Mouse (Mus musculus) hindlimb bud, embryonic 11.5 days (tissue): ENCODE measurements around the gene Tbc1d1.
"Not testable (repeated sequence)": the region's sequence is repeated elsewhere in the genome, so short reads cannot be mapped to it uniquely, and the experiment has no call there.

Experiments
- DNase-seq: peaks from one replicate; pipeline ENCODE4 v3.0.0-alpha.2; 2012; ENCODE audit warnings: low read depth, low spot score; ENCODE audit errors: extremely low spot score

Tbc1d1 gene

DNA sequence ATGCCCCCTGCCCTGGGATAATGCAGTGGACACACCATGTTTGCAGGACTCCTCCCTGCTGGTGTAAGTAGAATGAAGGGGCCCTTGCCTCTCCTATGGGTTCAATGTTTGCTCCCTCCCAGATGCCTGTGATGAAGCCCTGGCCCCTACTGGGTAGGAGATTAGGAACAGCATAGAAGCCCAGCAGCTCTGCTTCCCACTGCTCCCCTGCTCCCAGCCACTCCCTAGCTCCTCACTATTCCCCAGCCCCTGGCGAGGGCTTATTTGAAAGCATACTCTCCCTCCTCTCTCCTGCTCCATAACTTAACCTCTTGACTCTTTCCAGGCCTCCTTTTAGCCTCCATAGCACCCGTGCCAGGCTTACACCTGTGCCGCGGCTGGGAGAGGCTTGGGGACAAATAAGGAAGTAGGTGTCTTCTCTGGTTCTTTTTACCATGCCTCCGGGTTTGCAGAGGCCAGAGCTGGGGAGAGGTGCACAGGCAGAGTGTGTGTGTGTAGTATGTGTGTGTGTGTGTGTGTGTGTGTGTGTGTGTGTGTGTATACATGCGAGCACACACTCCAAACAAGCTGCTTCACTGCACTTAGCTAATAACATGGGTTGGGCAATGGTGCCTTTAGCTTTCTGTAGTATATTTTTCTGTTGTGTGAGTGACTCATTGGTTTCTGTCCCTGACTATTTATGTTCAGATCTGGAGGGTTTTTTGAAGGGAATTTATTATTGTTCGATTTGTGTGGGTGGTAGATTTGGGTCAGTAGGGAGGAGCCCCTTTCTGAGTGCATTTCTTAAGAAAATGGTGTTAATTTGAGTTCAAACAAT, 143.6 kb downstream of the Tbc1d1 start:
- DNase-seq, result no peak

DNA sequence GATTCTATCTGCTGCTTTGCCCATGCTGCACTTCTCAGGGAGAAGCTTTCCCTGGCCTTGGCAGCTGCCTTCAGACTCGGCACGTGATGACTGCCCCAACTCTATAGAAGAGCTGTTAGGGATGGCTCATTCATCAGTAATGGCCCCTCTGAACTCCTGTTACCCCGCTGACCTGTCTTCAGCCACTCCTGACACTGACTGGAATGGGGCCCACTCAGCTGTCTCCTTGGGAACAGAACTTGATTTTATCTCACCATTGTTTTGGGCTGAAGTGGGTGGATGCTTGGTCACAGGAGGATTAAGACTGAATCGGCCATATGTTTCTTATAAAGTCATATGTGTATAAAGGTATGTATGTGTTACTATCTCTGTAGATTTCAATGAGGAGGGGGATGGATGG, 145.1 kb downstream of the Tbc1d1 start:
- no peak for DNase-seq

DNA sequence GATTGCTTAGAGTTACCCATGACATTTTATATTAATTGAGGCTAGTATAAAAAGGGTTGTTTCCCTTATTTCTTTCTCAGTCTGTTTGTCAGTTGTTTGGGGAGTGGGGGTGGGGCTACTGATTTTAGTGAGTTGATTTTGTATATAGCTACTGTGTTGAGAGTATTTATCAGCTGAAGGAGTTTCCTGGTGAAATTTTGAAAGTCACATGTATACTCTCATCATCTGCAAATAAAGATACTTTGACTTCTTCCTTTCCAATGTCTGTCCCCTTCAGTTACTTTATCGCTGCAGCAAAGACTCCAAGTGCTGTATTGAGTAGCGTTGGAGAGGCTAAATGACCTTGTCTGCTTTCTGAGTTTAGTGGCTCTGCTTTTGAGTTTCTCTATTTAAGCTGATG, 151.2 kb downstream of the Tbc1d1 start:
- no peak for DNase-seq

DNA sequence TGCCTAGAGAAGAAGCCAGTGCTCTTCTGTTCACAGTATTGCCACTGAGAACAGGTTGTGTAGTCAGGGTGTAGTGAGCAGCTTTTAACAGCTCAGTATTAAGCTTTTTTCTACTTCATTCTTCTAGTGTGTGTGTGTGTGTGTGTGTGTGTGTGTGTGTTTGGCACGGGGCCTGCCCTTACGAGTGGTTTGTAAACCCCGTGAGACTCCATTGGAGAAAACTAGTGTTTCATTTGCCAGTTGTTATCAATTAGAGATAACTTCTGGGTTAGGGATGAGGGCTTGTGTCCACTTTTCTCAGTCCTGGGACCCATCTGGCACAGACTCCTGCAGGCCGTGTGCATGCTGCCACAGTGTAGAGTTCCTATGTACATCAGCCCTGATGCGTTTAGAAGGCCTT, 156.2 kb downstream of the Tbc1d1 start:
- no peak for DNase-seq

DNA sequence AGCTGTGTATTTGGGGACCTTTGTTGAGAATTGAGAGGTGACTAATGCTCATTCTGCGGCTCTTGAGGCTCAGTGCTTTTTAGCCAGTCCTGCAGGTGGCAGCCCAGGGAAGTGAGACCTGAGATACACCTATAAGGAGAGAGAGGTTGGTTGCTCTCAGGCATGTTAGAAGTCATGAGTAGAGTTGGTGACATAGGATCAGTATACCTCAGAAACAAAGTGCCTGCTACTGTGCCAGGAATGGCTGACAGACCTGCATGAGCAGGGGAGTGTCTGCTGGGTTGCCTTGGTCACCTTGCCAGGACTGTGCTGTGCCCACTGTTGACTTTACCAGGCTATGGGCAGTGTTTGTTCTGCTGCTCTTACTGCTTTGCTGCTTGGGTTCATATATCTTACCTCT, 157.4 kb downstream of the Tbc1d1 start:
- no peak for DNase-seq

DNA sequence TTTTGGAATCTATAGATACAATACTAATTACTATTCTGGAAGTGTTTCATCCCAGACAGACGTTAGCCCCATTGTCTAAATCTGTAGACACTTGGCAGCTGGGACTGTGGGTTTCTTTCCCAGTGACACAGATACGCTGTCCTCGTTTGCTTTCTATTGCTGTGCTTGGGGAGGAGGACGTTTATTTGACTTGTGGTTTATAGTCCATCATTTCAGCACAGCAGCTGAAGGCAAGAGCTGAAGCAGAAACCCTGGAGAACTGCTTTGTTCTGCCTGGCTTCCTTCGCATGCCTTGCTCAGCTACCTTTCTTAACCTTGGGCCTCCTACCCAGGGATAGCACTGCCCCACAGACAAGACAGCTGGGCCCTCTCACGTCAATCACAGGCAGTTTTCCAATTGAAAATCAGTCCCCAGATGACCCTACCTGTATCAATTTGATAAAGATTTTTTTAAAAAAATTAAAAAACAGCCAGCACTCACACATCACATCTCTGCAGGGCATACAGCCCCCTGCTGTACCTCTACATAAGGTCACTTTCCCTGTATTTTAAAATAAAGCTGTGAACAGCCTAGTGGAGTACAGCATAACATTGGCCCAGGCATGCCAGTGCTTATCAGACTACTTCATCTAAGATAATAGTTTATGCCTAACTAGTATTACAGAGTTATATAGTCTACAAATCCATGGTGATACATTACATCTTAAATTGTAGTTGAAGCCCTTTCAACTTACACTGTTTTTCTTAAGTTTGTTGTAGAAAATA, 158.4 kb downstream of the Tbc1d1 start:
- no peak for DNase-seq

DNA sequence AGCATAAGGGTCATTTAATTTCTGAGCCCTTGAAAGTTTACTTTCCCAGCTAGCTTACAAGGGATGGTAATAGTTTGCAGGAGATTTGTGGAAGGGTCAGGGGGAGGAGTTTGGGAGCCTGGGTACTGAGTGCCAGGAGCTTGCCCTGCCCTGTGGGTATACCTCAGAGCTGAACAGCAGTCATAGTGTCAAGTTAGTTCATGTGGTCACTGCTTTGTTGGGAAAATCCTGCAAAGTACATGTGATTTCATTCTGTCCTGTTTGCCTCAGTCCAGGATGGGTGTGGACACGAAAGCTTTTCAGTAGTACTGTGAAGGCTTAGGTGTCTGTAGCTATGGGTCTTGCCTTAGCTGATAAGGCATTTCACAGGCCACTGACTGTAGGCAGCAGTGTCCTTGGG, 159.0 kb downstream of the Tbc1d1 start:
- no peak for DNase-seq

DNA sequence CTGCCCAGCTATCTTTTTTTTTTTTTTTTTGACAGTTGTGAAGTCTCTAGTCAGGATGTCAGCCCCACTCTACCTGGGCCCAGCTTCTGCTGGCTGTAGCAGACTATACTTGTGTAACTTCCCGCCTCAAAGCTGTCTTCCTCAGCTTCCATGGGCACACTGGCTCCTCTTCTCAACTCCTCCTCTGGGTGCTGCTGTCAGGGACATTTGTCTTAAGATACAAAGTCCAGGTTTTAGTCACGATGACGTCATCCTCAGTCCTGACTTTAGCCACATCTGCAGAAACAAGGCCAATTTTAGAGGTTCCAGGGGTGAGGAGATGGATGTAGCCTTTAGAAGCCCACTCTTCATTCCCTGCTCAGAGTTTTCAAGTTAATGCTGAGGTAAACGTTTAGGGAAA, 167.2 kb downstream of the Tbc1d1 start:
- no peak for DNase-seq

DNA sequence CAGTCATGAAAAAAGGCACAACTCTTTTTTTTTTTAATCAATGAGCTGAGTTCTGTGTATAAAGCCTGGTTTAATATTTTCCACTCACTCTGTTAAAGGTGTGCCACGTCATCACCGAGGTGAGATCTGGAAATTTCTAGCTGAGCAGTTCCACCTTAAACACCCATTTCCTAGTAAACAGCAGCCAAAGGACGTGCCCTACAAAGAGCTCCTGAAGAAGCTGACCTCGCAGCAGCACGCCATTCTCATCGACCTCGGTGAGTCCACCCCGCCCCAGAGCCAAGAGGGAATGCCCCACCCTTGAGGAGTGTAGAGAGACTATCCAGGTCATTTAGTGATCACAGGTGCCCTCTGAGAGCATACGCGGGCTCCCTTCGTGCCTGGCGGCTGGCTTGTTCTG, 168.2 kb downstream of the Tbc1d1 start:
- no peak for DNase-seq

DNA sequence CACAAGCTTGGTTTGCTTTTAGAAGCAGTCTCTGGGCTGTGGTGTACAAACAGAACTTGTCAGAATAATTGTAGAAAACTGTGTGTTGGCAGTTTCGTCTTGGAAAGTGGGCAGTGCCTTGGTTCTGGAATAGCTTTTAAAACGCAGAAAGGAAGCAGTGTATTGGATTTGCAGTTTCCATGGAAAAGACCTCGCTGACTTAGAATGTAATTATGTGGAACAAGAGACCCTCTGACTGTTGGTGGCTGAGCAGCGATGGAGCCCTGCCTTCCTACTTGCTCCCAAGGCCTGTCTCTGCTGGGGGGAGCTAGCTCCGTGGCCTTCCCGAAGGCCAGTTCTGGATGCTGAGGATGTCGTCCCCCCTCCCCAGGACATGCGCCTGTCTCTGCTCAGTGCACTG, 168.8 kb downstream of the Tbc1d1 start:
- no peak for DNase-seq

DNA sequence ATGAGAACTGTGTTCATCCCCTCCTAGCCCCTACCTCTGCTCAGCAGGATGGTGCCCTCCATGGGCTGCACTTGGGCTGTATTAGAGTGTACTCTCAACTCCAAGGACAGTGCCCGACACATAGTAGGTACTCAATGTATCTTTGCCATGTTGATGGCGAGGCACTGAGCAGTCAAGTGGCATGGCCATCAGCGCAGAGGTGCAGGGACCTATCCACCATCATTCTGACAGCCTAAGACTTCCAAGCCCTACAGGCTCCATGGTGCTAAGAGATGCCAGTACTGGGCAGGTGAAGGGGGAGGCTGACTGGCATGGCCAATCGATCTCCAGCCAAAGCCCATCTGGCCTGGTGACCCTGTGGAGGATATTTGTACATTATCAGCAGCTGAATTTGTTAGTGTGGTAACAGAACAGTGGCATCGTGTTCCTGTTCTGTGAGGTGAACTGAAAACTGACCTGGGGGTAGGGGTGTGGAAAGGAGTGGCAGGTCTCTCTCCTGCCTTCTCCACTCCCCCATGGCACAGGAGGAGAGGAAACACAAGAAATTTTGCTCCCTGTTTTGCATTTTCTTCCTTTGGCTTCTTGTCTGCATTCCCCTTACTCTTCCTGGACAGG, 169.7 kb downstream of the Tbc1d1 start:
- DNase-seq, result no peak

DNA sequence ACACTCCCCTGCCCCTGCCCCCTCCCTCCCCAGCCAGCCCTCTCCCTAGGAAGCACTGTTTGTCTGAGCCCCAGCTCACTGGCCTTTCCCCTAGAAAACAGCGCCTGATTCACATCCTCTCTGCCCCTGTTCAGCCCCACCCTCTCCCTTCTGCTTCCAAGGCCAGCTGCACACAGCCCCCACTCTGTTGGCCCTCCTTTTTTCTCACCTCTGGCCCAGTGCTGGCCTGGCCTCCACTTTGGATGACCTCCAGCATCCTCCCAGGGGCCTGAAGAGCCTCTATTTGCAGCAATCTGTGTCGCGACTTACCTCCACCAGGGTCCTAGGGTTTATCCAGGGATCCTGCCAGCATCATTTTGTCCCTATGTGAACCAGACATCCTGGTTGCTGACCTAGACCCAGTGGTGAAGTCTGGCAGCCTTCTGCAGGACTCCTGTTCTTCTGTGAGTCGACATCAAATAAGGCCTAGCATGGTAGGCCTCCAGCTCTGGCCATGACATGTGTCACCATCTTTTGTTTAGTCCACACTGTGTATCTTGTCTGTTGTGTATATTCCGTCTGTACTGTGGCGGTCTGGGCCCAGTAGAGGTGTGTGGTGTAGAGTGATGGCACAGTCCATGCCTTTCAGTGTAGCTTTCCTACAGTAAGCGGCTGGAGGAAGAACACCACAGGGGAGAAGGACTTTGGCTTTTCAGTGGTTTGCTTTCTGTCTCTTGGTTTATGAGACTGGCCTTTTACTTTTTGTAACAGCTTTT, 170.5 kb downstream of the Tbc1d1 start:
- DNase-seq, result no peak

DNA sequence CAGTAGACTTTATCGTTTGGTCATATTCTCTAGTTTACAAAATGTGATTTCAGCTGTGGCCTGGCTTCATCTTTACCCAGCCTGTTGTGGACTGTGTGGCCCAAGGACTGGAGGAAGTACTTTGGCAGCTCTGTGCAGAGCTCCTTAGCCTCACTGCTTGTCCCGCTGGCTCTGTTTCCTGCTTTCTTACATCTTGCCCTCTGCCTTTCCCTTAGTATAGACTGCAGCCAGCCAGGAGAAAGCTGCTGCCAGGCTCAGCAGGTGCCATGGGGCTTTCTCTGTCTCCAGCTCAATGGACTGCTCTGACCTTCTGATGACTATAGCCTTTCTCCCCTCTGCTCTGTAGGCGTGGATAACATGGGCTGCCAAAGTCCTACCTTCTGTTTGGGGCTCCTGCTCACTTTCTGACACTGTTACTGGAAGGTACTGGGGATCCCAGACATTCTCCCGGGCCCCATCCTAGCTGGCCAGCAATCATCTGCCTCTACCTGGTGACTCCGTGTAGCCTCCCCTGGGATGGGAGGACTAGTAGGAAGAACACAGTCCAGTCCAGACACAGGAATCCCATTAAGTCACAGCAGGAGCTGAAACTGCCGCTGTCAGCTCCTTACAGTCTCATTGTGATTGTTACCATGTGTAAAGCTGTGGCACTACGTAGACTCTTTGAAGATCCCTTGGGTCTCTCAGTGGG, 171.3 kb downstream of the Tbc1d1 start:
- DNase-seq, result no peak

DNA sequence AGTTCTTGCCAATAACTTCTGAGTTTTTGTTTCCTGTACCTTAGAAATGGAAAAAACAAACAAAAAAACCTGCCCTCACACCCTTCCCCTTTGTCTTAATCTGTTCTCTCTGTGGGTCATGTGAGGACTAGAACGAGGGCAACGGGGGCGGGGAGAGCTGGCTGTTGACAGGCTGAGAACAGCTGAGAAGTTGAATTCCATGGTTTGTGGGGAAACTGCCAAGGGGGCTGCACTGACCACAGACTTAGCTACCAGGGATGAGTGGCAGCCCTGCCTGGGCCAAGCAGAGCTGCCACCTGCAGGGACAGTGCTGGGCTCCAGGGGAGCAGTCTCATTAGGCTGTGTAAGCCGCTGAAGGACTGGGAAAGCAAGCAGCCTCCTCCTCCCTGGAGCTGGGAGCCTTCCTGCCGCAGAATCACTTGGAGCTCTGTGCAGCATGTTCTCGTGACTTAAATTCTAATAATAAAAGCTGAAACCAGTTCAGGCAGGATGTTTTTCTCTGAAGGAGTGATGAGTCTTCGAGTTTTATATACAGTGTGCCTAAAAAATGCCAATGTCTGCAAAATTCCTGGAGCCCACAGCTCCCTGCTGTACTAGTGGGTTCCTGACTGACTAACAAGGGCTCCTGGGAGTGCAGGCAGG, 180.8 kb downstream of the Tbc1d1 start:
- no peak for DNase-seq

DNA sequence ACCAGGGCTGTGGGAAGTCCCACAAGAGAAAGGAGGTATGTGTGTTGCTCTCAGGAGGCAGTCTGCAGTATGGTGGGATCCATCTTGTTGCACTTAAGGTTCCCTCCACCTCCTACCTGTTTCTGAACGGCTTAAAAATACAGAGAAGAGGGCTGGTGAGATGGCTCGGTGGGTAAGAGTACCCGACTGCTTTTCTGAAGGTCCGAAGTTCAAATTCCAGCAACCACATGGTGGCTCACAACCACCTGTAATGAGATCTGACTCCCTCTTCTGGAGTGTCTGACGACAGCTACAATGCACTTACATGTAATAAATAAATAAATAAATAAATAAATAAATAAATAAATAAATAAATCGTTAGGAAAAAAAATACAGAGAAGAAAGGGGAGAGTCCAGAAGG, 182.7 kb downstream of the Tbc1d1 start:
- DNase-seq, result not testable (repeated sequence)

DNA sequence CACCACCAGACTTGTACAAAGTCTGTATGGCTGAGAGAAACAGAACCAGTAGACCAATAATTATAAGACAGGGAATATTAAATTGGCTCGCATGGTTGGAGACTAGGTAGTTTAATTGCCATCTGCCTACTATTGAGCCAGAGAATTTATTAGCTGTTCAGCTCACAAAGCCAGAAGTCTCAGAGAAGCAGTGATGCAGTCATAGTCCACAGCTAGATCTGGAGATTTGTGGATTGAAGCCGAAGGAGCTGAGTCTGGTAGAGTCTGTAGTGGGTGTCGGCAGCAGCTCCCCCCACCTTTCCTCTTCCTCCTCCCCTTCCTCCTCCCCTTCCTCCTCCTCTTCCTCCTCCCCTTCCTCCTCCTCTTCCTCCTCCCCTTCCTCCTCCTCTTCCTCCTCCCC, 184.3 kb downstream of the Tbc1d1 start:
- no peak for DNase-seq

DNA sequence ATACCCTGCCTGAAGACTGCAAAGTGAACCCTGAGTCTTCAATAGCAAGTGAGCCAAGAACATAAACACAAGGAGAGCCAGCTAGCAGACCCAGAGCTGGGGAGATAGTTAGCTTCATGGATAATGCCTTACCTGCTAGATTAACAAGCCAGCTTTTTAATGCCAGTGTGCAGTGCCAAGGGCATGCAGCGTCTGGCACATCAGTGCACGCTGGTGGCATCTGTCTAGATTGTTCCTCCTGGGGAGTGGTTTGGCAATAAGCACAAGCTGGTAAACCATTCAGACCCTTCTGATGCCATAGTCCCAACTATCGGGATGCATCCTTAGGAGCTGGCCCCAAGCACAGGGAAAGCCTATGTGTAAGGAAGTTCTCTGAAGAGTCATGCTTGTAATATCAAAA, 185.6 kb downstream of the Tbc1d1 start:
- no peak for DNase-seq

DNA sequence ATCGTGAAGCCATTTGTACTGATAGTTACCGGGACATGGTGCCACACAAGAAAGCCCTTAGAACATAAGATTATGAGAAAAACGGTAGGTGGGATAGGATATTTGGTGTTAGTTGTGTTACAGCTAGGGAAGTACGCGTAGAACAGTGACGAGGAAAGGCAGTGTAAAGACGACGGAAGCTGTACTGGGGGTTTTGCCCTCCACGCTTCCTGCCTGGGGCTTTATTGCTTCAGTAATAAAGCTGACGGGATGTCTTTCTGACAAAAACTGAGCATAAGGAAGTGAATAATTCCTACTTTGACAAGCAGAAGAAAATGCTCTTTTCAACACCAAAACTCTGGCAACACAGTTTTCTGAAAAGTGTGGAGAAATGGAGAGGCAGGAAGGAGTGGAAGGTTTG, 186.0 kb downstream of the Tbc1d1 start:
- DNase-seq, result no peak

DNA sequence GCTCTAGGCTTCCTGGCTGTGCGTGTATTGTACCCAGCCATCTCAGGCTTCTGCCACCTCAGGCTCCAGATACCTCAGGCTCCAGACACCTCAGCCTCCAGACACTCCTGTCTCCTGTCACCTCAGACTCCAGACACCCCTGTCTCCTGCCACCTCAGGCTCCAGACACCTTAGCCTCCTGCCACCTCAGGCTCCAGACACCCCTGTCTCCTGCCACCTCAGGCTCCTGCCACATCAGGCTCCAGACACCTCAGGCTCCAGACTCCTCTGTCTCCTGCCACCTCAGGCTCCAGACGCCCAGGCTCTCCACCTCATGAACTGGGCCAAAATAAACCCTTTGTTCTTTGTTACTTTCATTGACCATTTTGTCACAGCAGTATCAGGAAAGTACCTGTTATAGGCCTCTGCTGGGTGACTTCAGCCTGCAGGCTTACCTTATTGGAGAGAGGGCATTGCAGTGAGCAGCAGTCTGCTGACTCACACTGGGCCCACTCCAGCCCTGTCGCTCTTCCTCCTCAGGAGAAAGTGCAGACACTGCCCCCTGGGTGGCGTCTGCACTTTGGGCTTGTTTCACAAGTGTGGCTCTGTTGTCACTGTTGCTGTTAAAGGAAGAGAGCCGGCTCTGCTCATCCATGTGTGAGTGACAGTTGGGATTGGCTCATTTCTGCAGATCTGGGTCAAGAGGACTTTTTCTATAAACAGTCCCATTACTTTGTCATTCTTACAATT, 188.0 kb downstream of the Tbc1d1 start:
- DNase-seq, result no peak
